Mouse (Mus musculus) embryonic facial prominence, embryonic 11.5 days (tissue): ENCODE measurements around the gene Serpinf2. TPM values are rescaled to one million over a fixed set of nuclear protein-coding genes. Genes with fewer than 3 reads are reported as not detected.

Source experiments
- ATAC-seq: fragments of 200-750 bp; cut with Nextera tagmentation; replicated peaks from 2 replicates; pipeline ENCODE4 v1.8.0; 2017; ENCODE audit warnings: low read depth; ENCODE audit not compliant: insufficient number of reproducible peaks, low FRiP score, low TSS enrichment
- DNase-seq: peaks from one replicate; pipeline ENCODE4 v3.0.0-alpha.2; 2015; ENCODE audit warnings: low spot score
- H3K27ac ChIP-seq: fragments of 300-500 bp; sonication (generic); replicated peaks from 2 replicates; pipeline ENCODE4 v1.5.1; 2014; ENCODE audit warnings: mild to moderate bottlenecking, low read depth, low read length, control low read depth
- H3K27me3 ChIP-seq: fragments of 300-500 bp; sonication (generic); 2 replicates; pipeline ENCODE4 v1.6.1; 2014; ENCODE audit warnings: mild to moderate bottlenecking, low read length, moderate library complexity, mixed read lengths; ENCODE audit not compliant: control insufficient read depth, insufficient read depth
- H3K36me3 ChIP-seq: fragments of 300-500 bp; sonication (generic); replicated peaks from 2 replicates; pipeline ENCODE4 v1.6.1; 2014; ENCODE audit warnings: low read depth, mild to moderate bottlenecking, low read length, moderate library complexity, mixed read lengths; ENCODE audit not compliant: control insufficient read depth, insufficient read depth
- H3K4me1 ChIP-seq: fragments of 300-500 bp; sonication (generic); 2 replicates; pipeline ENCODE4 v1.6.1; 2014; ENCODE audit warnings: low read length, mixed read lengths; ENCODE audit not compliant: control insufficient read depth, insufficient read depth
- H3K4me2 ChIP-seq: fragments of 300-500 bp; sonication (generic); 2 replicates; pipeline ENCODE4 v1.6.1; 2014; ENCODE audit warnings: low read depth, mild to moderate bottlenecking, control low read depth, low read length, moderate library complexity
- H3K4me3 ChIP-seq: fragments of 300-500 bp; sonication (generic); 2 replicates; pipeline ENCODE4 v1.5.1; 2014; ENCODE audit warnings: low read depth, low read length, control low read depth
- H3K9ac ChIP-seq: fragments of 300-500 bp; sonication (generic); replicated peaks from 2 replicates; pipeline ENCODE4 v1.6.1; 2014; ENCODE audit warnings: mild to moderate bottlenecking, control low read depth, low read length
- H3K9me3 ChIP-seq: fragments of 300-500 bp; sonication (generic); replicated peaks from 2 replicates; pipeline ENCODE4 v1.6.1; 2016; ENCODE audit warnings: mild to moderate bottlenecking, low read length, inconsistent platforms, mixed read lengths; ENCODE audit not compliant: control insufficient read depth
- WGBS: fragments of 180-500 bp; shearing (Covaris S2); extraction: QIAGEN DNeasy Blood & Tissue Kit; methylation state at CpG from one replicate; pipeline ENCODE4 v1.1.7; 2014; 5-methylcytosine and 5-hydroxymethylcytosine counted together
- polyA plus RNA-seq: library from polyadenylated mRNA; unstranded; fragments of >200 nt; fragmentation: Nextera tagmentation; extraction: Ambion mirVana; gene quantifications from 2 replicates; pipeline ENCODE4 v1.2.1, GENCODE M21; 2014

The Serpinf2 gene
- polyA plus RNA-seq, 1 experiment from 2014 or later = 0.34 TPM

- Histone ChIP-seq H3K36me3 (no peaks in the 10 kb centered on the region), H3K4me1 (no peaks in the 10 kb centered on the region), H3K27ac (no peak overlapping the region), H3K9ac (peak overlapping the region; percentile 59), H3K9me3 (no peaks in the 10 kb centered on the region), H3K4me3 (peak overlapping the region; percentile 38), H3K27me3 (no peaks in the 10 kb centered on the region), H3K4me2 (peak overlapping the region; percentile 79)
- 65% methylated on average over 7 of the region's 7 CpGs for WGBS
- ATAC-seq (no peak), DNase-seq (no peak)
Observed at GRCm38 (mm10) chr11:75468410-75468809, 29.0 kb upstream of the Serpinf2 start.

- WGBS = 18% methylated on average over 18 of the region's 19 CpGs
Observed at GRCm38 (mm10) chr11:75467512-75468215, 28.3 kb upstream of the Serpinf2 start.

GRCm38 (mm10) chr11:75466731-75467505 lies 27.5 kb upstream of the Serpinf2 start:
- no peaks in the 10 kb centered on the region for H3K27me3 ChIP-seq
- no peak overlapping the region for H3K27ac ChIP-seq
- no peaks in the 10 kb centered on the region for H3K9me3 ChIP-seq
- no peak overlapping the region for H3K9ac ChIP-seq
- ATAC-seq = no peak
- H3K36me3 ChIP-seq = no peaks in the 10 kb centered on the region
- H3K4me1 ChIP-seq = peaks cover 4% of the 10 kb centered on the region; the same call in 1 of the 2 replicates
- DNase-seq = no peak
- H3K4me2 ChIP-seq = no peak overlapping the region
- 93% methylated on average over 4 of the region's 4 CpGs for WGBS
- H3K4me3 ChIP-seq = no peak overlapping the region

More at GRCm38 (mm10) chr11:75467512-75468215, 28.3 kb upstream of the Serpinf2 start:
- Histone ChIP-seq H3K27ac (no peak overlapping the region), H3K36me3 (no peaks in the 10 kb centered on the region), H3K4me1 (no peaks in the 10 kb centered on the region), H3K9me3 (no peaks in the 10 kb centered on the region), H3K27me3 (no peaks in the 10 kb centered on the region), H3K9ac (peak overlapping the region; percentile 59), H3K4me2 (peak overlapping the region; percentile 79), H3K4me3 (peak overlapping the region; percentile 38)
- ATAC-seq (peak; percentile 60), DNase-seq (peak; percentile 71)

GRCm38 (mm10) chr11:75465051-75465450 lies 25.7 kb upstream of the Serpinf2 start:
- ATAC-seq = no peak
- H3K4me3 ChIP-seq = no peak overlapping the region
- no peak overlapping the region for H3K4me2 ChIP-seq
- H3K9ac ChIP-seq = no peak overlapping the region
- peaks cover 5% of the 10 kb centered on the region; the same call in 1 of the 2 replicates for H3K4me1 ChIP-seq
- WGBS = 86% methylated on average over 6 of the region's 6 CpGs
- DNase-seq = no peak
- H3K36me3 ChIP-seq = no peaks in the 10 kb centered on the region
- H3K9me3 ChIP-seq = no peaks in the 10 kb centered on the region
- H3K27ac ChIP-seq = no peak overlapping the region
- no peaks in the 10 kb centered on the region for H3K27me3 ChIP-seq

GRCm38 (mm10) chr11:75464417-75464816 lies 25.0 kb upstream of the Serpinf2 start:
- WGBS = 90% methylated on average over 6 of the region's 6 CpGs
- DNase-seq (no peak), ATAC-seq (no peak)
- Histone ChIP-seq H3K4me2 (no peak overlapping the region), H3K27ac (no peak overlapping the region), H3K4me1 (peaks cover 6% of the 10 kb centered on the region; the same call in 1 of the 2 replicates), H3K9ac (no peak overlapping the region), H3K9me3 (no peaks in the 10 kb centered on the region), H3K4me3 (no peak overlapping the region), H3K36me3 (no peaks in the 10 kb centered on the region), H3K27me3 (no peaks in the 10 kb centered on the region)

GRCm38 (mm10) chr11:75463624-75464023 lies 24.2 kb upstream of the Serpinf2 start:
- 59% methylated on average over 4 of the region's 4 CpGs for WGBS
- no peak overlapping the region for H3K27ac ChIP-seq
- H3K27me3 ChIP-seq = no peaks in the 10 kb centered on the region
- no peak for ATAC-seq
- no peaks in the 10 kb centered on the region for H3K36me3 ChIP-seq
- no peak for DNase-seq
- H3K4me2 ChIP-seq = no peak overlapping the region
- H3K9ac ChIP-seq = no peak overlapping the region
- peaks cover 6% of the 10 kb centered on the region; the same call in 1 of the 2 replicates for H3K4me1 ChIP-seq
- H3K4me3 ChIP-seq = no peak overlapping the region
- H3K9me3 ChIP-seq = no peaks in the 10 kb centered on the region

GRCm38 (mm10) chr11:75462865-75463336 lies 23.5 kb upstream of the Serpinf2 start:
- no peaks in the 10 kb centered on the region for H3K36me3 ChIP-seq
- H3K9me3 ChIP-seq = no peaks in the 10 kb centered on the region
- H3K4me2 ChIP-seq = peak overlapping the region; percentile 95
- 2% methylated on average over 9 of the region's 9 CpGs for WGBS
- peaks cover 6% of the 10 kb centered on the region; the same call in 1 of the 2 replicates for H3K4me1 ChIP-seq
- ATAC-seq (no peak), DNase-seq (peak; percentile 95)
- H3K27ac ChIP-seq = peak overlapping the region; percentile 44; the same call in 1 of the 2 replicates
- no peak overlapping the region; the same call in 1 of the 2 replicates for H3K9ac ChIP-seq
- H3K27me3 ChIP-seq = no peaks in the 10 kb centered on the region
- H3K4me3 ChIP-seq = peak overlapping the region; percentile 63; the same call in 1 of the 2 replicates
